Mouse (Mus musculus) layer of hippocampus, adult 9-11 months (tissue): ENCODE data around the gene Tmem38b.

Source experiments
- DNase-seq: peaks from one replicate; pipeline ENCODE4 v3.0.0; 2022

Gene Tmem38b

DNA sequence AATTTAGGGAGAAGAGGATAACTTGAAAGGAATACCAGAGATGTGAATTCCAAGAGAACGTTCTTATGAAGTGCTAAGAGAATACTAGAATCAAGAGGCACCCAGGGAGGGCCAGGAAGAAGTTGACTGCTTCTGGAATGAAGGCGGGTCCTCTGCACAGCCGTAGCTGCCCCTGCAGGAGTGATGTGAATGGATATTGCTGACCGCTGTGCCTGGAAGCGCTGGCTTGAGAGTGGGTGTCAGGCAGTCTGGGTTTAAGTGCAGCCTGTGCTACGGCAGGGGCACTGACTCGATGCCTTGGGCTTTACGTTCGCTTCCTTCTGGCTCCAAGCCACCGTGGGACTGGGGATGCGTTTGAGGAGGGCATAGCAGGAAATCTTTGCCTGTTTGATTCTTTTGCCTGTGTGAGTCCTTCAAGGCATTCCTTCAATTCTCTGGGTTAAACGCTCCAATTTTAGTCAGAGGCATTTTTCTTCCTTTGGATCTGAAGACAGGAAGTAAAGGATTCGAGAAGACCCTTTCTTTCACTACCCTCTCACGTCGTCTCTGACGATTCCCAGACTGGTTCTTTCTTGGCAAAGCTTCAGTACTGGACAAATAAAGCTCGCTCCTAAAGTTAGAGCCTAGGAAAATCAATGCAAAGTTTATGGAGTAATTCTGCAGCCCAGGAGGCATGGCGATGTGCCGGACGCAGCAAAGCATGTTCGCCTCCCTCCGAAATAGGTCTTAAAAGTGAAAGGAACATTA lies 60.7 kb downstream of the Tmem38b start:
- DNase-seq: no peak

DNA sequence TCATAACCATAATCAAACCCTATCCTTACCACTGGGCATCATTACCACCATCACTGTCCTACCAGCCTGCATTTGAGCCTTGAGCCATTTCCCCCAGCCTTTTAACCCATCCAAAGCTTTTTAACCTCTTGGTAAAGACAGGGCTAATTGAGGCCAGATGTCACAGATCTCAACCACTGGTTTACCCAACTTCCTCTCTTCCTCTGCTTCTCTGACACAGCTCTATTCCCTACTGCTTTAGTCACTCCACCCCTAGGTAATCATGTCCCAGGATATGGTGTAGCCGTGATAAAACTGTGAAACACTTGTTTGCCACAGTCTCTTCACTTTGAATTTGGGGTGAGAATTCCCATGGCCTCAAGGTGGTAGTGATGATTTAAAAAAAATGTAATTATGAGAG lies 69.5 kb downstream of the Tmem38b start:
- no peak for DNase-seq

DNA sequence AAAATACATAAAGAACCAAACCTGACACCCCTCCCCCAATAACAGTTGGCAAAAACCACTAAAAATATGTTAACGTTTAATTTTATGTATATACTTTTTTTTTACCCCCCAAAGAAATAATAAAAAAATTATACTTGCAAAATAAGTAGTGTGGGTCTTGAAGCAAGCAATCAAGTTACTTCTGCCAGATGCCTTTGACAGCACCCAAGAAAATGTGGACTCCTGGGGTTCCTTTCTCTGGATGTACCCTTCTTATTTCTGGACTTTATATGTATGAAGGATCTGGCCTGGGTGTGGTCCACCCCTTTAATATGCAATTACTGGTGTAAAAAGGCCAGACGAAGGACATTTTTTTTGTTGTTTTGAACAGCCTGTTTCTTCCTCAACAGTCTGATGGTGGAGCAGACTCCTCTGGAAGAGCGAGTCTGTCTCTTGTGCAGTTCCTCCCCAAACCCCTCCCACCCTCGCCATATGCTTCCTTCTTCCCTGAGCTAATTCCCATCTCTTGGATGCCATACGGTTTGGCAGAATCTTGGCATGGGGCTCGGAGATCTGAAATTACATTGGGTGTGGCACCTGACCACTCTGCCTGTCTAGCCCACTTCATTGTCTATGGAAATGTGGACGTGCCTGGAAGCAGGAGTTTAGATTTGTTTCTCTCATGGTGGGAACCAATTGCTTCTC lies 70.4 kb downstream of the Tmem38b start:
- DNase-seq: peak; percentile 44

- no peak for DNase-seq
These were observed 74.6 kb downstream of the Tmem38b start for GRCm38 (mm10) chr4:53900386-53900971.

- DNase-seq: no peak
These were observed 78.5 kb downstream of the Tmem38b start for GRCm38 (mm10) chr4:53904335-53904734.

GRCm38 (mm10) chr4:53905537-53905936 lies 79.7 kb downstream of the Tmem38b start:
- no peak for DNase-seq

DNA sequence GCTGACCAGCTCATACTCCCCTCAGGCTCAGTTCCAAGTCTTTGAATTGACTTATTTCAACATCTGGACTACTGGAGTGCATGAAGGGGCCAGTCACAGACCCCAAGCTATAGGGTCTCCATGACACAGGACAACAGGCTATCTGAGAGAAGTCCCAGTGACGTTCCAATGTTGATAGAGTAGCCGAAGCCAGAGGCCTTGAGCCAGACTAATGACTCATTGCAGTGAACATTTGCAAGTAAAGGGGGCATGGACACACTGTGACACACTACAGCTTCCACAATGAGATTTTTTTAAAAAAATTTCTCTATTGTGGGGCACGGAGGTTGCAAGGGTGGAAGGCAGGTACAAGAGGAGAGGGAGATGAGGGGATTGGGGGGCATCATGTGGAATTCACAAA lies 81.2 kb downstream of the Tmem38b start:
- DNase-seq: no peak
